Mouse (Mus musculus) common myeloid progenitor, adult 5-6 weeks (primary cell): ENCODE results near the gene Acox1. TPM values are rescaled to one million over a fixed set of nuclear protein-coding genes. Genes with fewer than 3 reads are reported as not detected.
A peak's percentile ranks its signal among the peaks of the same experiment; 100 is the strongest.

ENCODE experiments used
- ATAC-seq: replicated peaks from 2 replicates; pipeline ENCODE4 v1.8.0; 2016; ENCODE audit warnings: low read depth, mild to moderate bottlenecking, moderate TSS enrichment, inconsistent platforms; ENCODE audit not compliant: poor library complexity, severe bottlenecking
- total RNA-seq: library from RNA; stranded (forward); fragments of 200-1000, 187-1606 nt; gene quantifications from 2 replicates; pipeline ENCODE4 v1.2.3, GENCODE M21; 2017

Acox1 gene
- total RNA-seq, 1 experiment from 2014 or later: 25.9 TPM

GRCm38 (mm10) chr11:116213877-116214510, 15.1 kb upstream of the Acox1 start:
- no peak for ATAC-seq

DNA sequence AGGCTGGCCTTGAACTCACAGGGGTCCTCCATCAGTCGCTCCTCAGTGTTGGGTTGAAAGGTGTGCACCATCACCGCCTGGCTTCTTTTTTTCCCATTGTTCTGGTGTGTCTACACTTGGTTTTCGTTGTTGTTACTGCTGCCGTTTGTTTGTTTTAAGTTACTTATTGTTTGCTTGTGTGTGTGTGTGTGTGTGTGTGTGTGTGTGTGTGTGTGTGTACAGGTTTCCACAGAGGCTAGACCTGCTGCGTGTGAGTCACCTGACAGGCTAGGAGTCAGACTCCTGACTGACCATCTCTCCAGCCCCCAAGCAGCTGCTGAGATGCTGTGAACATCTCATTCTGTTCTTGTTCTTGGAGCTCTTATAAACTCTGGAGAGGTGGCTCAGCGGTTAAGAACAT, 14.0 kb upstream of the Acox1 start:
- ATAC-seq: no peak

DNA sequence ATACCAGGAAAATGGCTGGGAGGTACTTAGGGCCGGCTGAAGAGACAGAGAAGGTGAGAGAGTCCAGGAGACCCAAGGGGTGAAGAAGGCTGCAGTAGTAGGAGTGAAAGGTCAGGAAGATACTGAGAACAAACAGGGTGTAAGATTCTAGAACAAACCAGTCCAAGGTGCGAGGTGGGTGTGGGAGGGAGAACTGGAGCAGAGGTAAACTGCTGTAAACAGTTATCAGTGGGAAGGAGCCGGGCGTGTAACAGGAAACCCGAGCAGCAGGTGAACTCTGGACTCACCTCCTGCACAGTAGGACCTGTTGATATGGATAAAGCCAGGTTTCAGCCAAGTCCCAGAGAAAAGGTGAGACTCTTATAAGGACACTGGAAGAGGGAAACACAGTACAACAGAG, 11.9 kb upstream of the Acox1 start:
- no peak for ATAC-seq

DNA sequence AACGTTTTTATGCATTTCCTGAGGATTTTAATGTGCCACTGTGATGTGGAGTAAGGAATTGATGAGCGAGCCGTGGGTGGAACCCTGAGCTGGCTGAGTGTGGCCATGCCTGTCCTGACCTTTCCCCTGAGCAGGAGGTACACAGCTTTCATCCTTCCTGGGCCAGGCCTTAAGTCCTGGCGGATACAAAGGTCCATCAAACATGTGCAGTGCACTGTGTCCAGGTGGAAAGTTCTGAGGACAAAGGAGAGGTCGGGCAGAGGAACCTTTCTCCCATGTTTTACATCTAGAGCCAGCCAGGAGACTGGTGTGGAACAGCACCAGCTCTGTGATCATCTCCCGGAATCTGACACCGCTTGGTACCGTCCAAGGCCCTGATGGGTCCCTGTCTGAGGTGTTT, 10.4 kb upstream of the Acox1 start:
- no peak for ATAC-seq

- no peak for ATAC-seq
Measured at GRCm38 (mm10) chr11:116208660-116209059, 9.8 kb upstream of the Acox1 start.

GRCm38 (mm10) chr11:116206678-116207077, 7.8 kb upstream of the Acox1 start:
- ATAC-seq: no peak

DNA sequence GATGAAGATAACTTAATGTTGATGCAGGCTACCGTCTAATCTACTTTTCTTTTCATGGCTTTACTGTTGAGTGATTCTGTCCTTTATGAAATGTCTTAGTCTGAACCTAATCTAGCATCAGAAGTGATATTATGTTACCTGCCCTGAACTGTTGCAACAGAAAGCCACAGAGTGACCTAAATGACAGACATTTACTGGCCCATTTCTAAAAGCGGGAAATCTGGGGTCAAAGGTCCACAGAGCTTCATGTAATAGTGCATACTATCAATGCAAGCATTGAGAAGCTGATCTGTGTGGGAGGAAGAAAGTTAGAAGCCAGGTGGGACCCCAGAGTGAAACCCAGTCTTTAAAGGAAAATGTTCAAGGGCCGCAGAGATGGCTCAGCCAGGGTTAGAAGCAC, 4.3 kb upstream of the Acox1 start:
- no peak for ATAC-seq

DNA sequence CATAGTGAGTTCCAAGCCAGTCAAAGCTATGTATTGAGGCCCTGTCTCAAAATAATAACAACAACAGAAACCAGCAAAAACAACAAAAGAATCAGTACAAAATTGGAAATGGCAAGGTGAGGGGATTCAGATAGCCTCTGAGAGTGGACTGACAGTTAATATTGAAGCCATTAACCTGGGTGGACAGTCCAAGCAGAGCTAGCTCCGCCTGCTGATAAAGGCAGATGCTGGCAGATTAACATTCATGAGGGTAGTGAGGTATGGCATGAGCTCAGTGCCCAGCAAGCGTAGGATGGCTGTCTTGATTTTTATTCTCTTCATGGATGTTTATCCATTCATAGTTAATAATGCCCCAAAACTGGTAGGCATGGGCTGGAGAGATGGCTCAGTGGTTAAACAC, 2.3 kb upstream of the Acox1 start:
- ATAC-seq: no peak

GRCm38 (mm10) chr11:116198132-116198531, 713 bp downstream of the Acox1 start:
- no peak for ATAC-seq

GRCm38 (mm10) chr11:116197584-116197906, 1.3 kb downstream of the Acox1 start:
- no peak for ATAC-seq

GRCm38 (mm10) chr11:116196866-116197583, 1.8 kb downstream of the Acox1 start:
- ATAC-seq: no peak

DNA sequence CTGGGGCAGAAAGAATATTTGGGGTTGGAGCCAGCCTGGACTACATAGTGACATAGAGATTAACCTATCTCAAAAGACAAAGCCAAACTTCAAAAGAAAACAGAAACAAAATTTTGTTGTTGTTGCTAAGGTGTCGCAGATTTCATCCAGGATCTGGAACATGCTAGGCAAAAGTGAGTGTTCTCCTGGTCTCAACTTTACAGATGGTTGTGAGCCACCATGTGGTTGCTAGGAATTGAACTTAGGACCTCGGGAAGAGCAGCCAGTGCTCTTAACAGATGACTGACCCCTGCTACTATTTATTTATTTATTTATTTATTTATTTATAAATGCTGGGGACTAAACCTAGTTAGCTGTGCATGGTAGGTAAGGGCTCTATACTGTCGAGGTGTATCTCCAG, 2.5 kb downstream of the Acox1 start:
- no peak for ATAC-seq

- ATAC-seq: 0 out of 2 replicates have a peak, but pooled peaks have one; percentile 9
Measured at GRCm38 (mm10) chr11:116195252-116195651, 3.6 kb downstream of the Acox1 start.

GRCm38 (mm10) chr11:116194619-116195018, 4.2 kb downstream of the Acox1 start:
- ATAC-seq: 0 out of 2 replicates have a peak, but pooled peaks have one; percentile 13

DNA sequence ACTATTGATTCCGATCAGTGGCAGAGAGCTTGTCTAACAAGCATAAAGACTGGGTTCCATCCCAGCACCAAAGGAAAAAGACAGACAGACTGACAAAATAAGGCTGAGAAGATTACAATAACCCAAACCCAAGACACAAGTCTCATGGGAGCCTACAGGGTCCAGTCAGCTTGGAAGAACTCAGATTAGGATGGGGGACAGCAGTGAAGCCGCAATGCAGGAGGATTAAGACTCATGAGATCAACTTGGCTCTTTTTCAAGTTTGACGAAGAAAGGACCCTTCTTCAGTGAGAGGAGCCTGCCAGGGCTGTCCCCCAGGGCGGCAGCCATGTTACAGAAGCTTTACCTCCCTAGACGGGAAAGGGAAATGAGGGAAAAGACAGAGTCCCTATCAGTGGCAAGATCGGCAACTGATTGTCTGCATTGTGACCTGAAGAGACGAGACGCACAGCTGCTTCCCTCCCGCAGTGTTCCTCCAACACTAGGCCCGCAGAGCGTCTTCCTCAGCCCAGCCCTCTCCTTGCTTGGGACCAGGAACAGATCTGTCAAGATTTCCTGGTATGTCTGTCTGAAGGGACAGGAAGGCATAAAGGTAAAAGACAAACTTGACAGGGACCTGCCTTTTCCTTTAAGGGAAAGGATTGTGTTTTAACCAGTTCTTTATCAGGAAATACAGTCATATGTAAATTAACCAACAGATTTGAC, 11.5 kb downstream of the Acox1 start:
- ATAC-seq: no peak

DNA sequence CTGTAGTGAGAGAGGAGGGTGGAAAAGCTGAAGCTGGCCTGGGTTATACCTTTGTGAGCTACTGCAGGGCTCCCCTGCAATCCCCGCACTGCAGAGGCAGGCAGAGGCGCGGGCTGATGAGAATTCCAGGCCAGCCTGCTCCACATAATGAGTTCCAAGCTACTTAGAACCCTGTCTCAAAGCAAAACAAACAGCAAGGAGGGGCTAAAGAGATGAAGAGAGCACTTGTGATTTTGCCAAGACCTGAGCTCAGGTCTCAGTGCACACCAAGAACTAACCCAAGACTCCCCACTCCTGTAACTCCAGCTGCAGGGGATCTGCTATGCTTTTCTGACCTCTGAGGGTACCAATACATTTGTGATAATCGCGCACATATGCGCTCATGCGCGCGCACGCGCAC, 12.5 kb downstream of the Acox1 start:
- no peak for ATAC-seq

- ATAC-seq: no peak
Measured at GRCm38 (mm10) chr11:116185836-116186235, 13.0 kb downstream of the Acox1 start.

GRCm38 (mm10) chr11:116178411-116179121, 20.3 kb downstream of the Acox1 start:
- no peak for ATAC-seq

GRCm38 (mm10) chr11:116176010-116176409, 22.8 kb downstream of the Acox1 start:
- no peak for ATAC-seq

DNA sequence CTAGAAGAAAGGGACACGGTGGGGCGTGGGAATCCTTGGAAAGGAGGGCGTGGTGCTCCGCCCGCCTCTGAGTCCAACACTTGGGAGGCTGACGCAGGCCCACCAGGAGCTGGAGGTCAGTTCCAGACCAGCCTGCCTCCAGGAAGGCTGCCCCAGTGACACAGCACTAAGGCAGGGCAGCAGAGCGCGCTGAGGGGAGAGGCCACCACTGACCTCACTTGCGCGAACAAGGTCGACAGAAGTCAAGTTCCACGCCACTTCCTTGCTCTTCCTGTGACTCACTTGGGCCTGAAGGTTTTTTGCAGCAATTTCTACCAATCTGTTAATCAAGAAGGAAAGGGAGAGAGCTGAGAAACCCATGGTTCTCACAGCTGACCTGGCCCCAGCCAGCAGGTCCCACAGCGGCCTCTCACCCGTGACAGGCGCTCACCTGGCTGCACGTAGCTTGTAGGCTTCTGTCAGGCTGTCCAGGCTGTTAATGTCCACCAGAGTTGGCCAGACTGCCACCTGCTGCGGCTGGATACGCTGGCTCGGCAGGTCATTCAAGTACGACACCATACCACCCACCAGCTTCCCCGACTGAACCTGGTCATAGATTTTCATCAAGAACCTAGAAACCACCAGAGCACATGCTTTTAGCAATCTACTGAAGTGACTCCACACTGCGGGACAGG, 23.9 kb downstream of the Acox1 start:
- no peak for ATAC-seq
